Mouse (Mus musculus) olfactory bulb, adult 2 months (tissue): ENCODE results near the gene Rsph3b. TPM values are rescaled to one million over a fixed set of nuclear protein-coding genes. Genes with fewer than 3 reads are reported as not detected.
"Not testable (repeated sequence)": the region's sequence is repeated elsewhere in the genome, so short reads cannot be mapped to it uniquely, and the experiment has no call there.

ENCODE experiments used
- H3K27ac ChIP-seq: fragments of 200-500 bp; 2 replicates; pipeline ENCODE4 v1.5.1; 2012; ENCODE audit warnings: low read depth, low read length; ENCODE audit not compliant: insufficient read depth
- H3K4me1 ChIP-seq: fragments of 200-500 bp; 2 replicates; pipeline ENCODE4 v1.6.1; 2012; ENCODE audit warnings: low read length; ENCODE audit not compliant: control insufficient read depth, insufficient read depth
- H3K4me3 ChIP-seq: fragments of 200-500 bp; 2 replicates; pipeline ENCODE4 v1.5.1; 2012; ENCODE audit warnings: mild to moderate bottlenecking, low read depth, low read length, moderate library complexity; ENCODE audit not compliant: insufficient read depth
- WGBS: fragments of 180-500 bp; shearing (Covaris S2); methylation state at CpG from one replicate; pipeline ENCODE4 v1.1.7; 2018; 5-methylcytosine and 5-hydroxymethylcytosine counted together
- polyA plus RNA-seq: library from polyadenylated mRNA; stranded (reverse); fragments of >200 nt; gene quantifications from 2 replicates; pipeline ENCODE4 v1.2.4, GENCODE M21; 2012; ENCODE audit warnings: low replicate concordance; ENCODE audit not compliant: missing spikeins, insufficient read depth, insufficient read length

The Rsph3b gene
- polyA plus RNA-seq, 1 experiment, result not detected

- not testable (repeated sequence) for H3K4me1 ChIP-seq, H3K27ac ChIP-seq, H3K4me3 ChIP-seq
- 10% methylated on average over 6 of the region's 6 CpGs for WGBS
Observed at GRCm38 (mm10) chr17:6965364-6965763, 16.9 kb upstream of the Rsph3b start.

GRCm38 (mm10) chr17:6962936-6963335 lies 14.5 kb upstream of the Rsph3b start:
- H3K4me3 ChIP-seq, H3K4me1 ChIP-seq, H3K27ac ChIP-seq: not testable (repeated sequence)
- 66% methylated on average over 4 of the region's 4 CpGs for WGBS

GRCm38 (mm10) chr17:6962339-6962738 lies 13.9 kb upstream of the Rsph3b start:
- not testable (repeated sequence) for H3K4me1 ChIP-seq, H3K27ac ChIP-seq, H3K4me3 ChIP-seq
- 87% methylated on average over 4 of the region's 6 CpGs for WGBS

- not testable (repeated sequence) for H3K4me1 ChIP-seq
- under 1% methylated on average over 20 of the region's 48 CpGs for WGBS
Observed at GRCm38 (mm10) chr17:6961181-6962000, 12.9 kb upstream of the Rsph3b start.

GRCm38 (mm10) chr17:6960776-6961175 lies 12.3 kb upstream of the Rsph3b start, which contains the start of gene Tagap1:
TSS of gene Tagap1 (minus strand) at chr17:6961156.
- peak within 1 kb of the TSS; percentile 58 for H3K4me3 ChIP-seq
- not testable (repeated sequence) for H3K4me1 ChIP-seq, H3K27ac ChIP-seq
- WGBS, result under 1% methylated on average over 42 of the region's 51 CpGs

More at GRCm38 (mm10) chr17:6961181-6962000, 12.9 kb upstream of the Rsph3b start:
- not testable (repeated sequence) for H3K27ac ChIP-seq
- H3K4me3 ChIP-seq, result peak overlapping the region; percentile 32

- H3K4me1 ChIP-seq, H3K27ac ChIP-seq: not testable (repeated sequence)
- H3K4me3 ChIP-seq, result peak overlapping the region; percentile 58; the same call in 1 of the 2 replicates
- under 1% methylated on average over 12 of the region's 12 CpGs for WGBS
Observed at GRCm38 (mm10) chr17:6960349-6960748, 11.9 kb upstream of the Rsph3b start.

- WGBS, result 48% methylated on average over 5 of the region's 6 CpGs
- H3K4me3 ChIP-seq, H3K27ac ChIP-seq, H3K4me1 ChIP-seq: not testable (repeated sequence)
Observed at GRCm38 (mm10) chr17:6959543-6960259, 11.2 kb upstream of the Rsph3b start.

- H3K4me3 ChIP-seq, H3K4me1 ChIP-seq, H3K27ac ChIP-seq: not testable (repeated sequence)
- WGBS, result 82% methylated on average over 7 of the region's 8 CpGs
Observed at GRCm38 (mm10) chr17:6958881-6959280, 10.4 kb upstream of the Rsph3b start.

- H3K27ac ChIP-seq, H3K4me1 ChIP-seq: not testable (repeated sequence)
- 6% methylated on average over 9 of the region's 9 CpGs for WGBS
- peak overlapping the region; percentile 52 for H3K4me3 ChIP-seq
Observed at GRCm38 (mm10) chr17:6948769-6949228, 317 bp upstream of the Rsph3b start.

GRCm38 (mm10) chr17:6947637-6947983 lies 872 bp downstream of the Rsph3b start:
- H3K4me1 ChIP-seq, H3K27ac ChIP-seq: not testable (repeated sequence)
- WGBS, result no CpG with 5 or more reads among the region's 8 CpGs
- H3K4me3 ChIP-seq, result peak overlapping the region; percentile 52

- WGBS, result no CpG with 5 or more reads among the region's 4 CpGs
- H3K4me1 ChIP-seq, H3K27ac ChIP-seq, H3K4me3 ChIP-seq: not testable (repeated sequence)
Observed at GRCm38 (mm10) chr17:6942560-6942959, 5.9 kb downstream of the Rsph3b start.

- H3K4me1 ChIP-seq, H3K4me3 ChIP-seq, H3K27ac ChIP-seq: not testable (repeated sequence)
- WGBS, result 86% methylated on average over 7 of the region's 7 CpGs
Observed at GRCm38 (mm10) chr17:6931625-6932024, 16.9 kb downstream of the Rsph3b start.

- not testable (repeated sequence) for H3K4me3 ChIP-seq, H3K27ac ChIP-seq, H3K4me1 ChIP-seq
- WGBS, result 91% methylated on average over 7 of the region's 7 CpGs
Observed at GRCm38 (mm10) chr17:6920351-6920894, 28.1 kb downstream of the Rsph3b start.

GRCm38 (mm10) chr17:6919388-6919787 lies 29.1 kb downstream of the Rsph3b start:
- H3K27ac ChIP-seq, H3K4me1 ChIP-seq, H3K4me3 ChIP-seq: not testable (repeated sequence)
- WGBS, result 100% methylated on average over 3 of the region's 3 CpGs
